Mouse (Mus musculus): ENCODE results near the gene 1700001C19Rik. TPM values are rescaled to one million over a fixed set of nuclear protein-coding genes. Genes with fewer than 3 reads are reported as not detected.

The 1700001C19Rik gene
- not detected for total RNA-seq (2022)

GRCm38 (mm10) chr17:47436907-47437547 is at the start of gene 1700001C19Rik:
Gene 1700001C19Rik (minus strand): TSS chr17:47437376.
- DNase-seq (ENCODE audit: low spot score): no peak

DNA sequence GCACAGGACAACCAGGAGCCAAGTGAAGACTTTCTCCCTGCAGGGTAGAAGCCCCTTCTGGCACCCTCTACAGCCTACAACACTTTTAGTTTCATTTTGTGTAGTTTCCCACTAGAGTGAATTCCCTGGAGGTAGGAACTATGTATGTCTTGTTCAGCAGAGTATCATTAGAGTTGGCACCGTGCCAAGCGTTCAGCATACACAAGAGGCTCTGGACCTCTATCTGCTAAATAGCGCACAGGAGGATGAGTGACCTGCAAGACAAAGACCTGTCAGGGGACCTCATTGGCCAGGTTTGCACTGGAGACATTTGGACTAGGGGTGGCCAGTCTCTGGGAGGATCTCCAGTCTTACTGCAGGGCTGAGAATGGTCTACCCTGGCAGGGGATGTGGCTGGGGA is 48.6 kb upstream of the 1700001C19Rik start:
- no peak for DNase-seq (ENCODE audit: low spot score)

GRCm38 (mm10) chr17:47484993-47485392 is 47.8 kb upstream of the 1700001C19Rik start:
- no peak for DNase-seq (ENCODE audit: low spot score)

- DNase-seq (ENCODE audit: low spot score): no peak
Observed at GRCm38 (mm10) chr17:47484241-47484921, 47.2 kb upstream of the 1700001C19Rik start.

- no peak for DNase-seq (ENCODE audit: low spot score)
Observed at GRCm38 (mm10) chr17:47482401-47482800, 45.2 kb upstream of the 1700001C19Rik start.

GRCm38 (mm10) chr17:47479887-47480286 is 42.7 kb upstream of the 1700001C19Rik start:
- no peak for DNase-seq (ENCODE audit: low spot score)

- DNase-seq (ENCODE audit: low spot score): no peak
Observed at GRCm38 (mm10) chr17:47475714-47476113, 38.5 kb upstream of the 1700001C19Rik start.

DNA sequence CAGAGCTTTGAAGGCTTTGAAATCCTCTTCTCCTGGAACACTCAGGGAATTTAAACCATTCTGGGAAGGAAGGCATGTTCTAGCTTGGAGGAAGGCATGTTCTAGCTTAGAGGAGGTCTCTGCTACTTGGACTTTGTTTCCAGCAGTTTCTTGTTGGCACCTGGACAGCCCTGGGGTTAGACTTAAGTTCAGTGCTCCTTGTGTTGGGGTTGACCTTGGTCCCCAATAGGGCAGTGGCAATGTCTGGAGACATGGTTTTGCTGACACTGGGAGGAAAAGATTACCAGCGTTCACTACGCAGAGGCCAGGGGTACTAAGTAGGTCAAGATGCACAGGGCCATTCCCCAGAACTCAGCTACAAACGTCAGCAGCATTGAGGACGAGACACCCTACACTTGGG is 38.0 kb upstream of the 1700001C19Rik start:
- no peak for DNase-seq (ENCODE audit: low spot score)

- no peak for DNase-seq (ENCODE audit: low spot score)
Observed at GRCm38 (mm10) chr17:47474250-47474649, 37.1 kb upstream of the 1700001C19Rik start.

DNA sequence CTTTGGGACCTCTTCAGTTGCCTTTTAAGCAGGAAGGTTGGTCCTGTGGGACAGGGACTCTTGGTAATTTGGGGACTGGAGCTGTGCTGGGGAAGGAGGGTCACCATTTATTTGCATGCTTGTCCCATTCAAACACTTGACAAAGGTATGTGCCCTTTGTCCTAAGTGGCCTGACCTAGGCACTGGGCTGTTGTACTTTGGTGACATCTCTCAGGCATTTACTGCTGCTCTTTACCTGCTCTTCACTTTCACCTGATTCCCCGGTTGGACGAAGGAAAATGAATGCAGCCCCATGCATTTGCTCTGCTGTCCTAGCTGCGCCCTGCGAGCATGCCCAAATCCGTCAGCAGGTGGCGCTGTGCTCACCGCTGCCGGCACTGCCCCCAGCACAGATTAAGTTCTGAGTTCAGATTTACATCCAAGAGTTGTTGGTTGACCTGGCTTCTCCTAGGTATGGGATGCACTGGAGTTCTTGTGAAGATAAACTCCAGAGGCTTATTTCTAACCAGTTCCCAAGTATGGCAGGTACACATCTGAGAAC is 36.3 kb upstream of the 1700001C19Rik start:
- peak; percentile 22 for DNase-seq (ENCODE audit: low spot score)

- no peak for DNase-seq (ENCODE audit: low spot score)
Observed at GRCm38 (mm10) chr17:47472435-47473350, 35.5 kb upstream of the 1700001C19Rik start.

- DNase-seq (ENCODE audit: low spot score): no peak
Observed at GRCm38 (mm10) chr17:47470686-47471085, 33.5 kb upstream of the 1700001C19Rik start.

- no peak for DNase-seq (ENCODE audit: low spot score)
Observed at GRCm38 (mm10) chr17:47470121-47470520, 32.9 kb upstream of the 1700001C19Rik start.

- DNase-seq (ENCODE audit: low spot score): no peak
Observed at GRCm38 (mm10) chr17:47469642-47470041, 32.5 kb upstream of the 1700001C19Rik start.

- no peak for DNase-seq (ENCODE audit: low spot score)
Observed at GRCm38 (mm10) chr17:47468466-47468865, 31.3 kb upstream of the 1700001C19Rik start.

DNA sequence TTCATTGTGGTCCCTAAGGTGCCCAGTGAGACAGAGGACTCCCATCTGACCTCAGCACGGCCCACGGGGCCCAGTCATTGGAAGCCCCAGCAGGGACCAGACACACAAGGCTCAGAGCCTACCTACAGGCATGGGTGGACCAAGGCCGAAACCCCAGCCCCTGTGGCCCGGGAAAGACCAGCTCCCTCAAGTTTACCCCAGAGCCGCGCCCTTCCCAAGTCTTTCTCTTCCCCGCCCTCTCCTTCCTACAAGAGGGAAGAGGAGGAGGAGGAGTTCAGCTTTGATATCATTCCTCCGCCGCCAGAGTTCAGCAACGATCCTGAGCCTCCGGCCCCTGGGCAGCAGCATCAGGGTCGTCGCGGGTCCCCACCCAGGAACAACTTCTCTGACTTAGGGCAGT is 30.9 kb upstream of the 1700001C19Rik start:
- DNase-seq (ENCODE audit: low spot score): no peak

DNA sequence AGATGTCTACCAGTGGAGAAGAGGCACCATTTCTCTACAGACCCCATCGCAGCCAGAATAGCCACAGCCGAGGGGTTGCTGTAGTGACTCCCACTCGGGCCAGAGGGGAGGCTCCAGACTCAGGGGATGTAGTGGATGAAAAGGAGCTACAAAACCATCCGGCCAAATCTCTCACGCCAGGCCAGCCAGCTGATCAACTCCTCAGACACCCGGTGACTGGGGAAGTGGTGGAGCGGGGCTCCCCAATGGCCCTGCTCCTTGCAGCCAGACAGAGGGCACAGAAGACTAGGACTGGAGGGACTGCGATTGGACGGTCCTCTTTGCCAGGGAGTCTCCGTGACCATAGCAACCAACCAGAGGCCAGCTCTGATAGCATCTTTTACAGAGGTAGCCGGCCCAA is 30.5 kb upstream of the 1700001C19Rik start:
- no peak for DNase-seq (ENCODE audit: low spot score)

DNA sequence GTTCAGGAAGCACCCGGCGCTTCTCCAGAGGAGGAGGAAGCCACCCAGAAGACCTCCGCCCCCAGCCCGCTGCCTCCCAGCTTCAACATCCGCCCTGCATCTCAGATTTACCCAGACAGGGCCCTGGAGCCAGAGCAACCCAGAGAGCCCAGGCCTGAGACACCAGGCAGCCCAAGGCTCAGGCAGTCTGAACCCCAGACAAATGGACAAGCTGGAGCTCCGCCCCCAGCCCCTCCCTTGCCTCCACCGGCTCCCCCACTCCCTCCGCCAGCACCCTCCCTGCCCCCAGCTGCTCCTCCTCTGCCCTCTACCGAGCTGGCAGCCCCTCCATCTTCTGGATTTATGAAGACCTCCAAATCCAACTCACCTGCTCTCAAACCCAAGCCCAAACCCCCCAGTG is 29.1 kb upstream of the 1700001C19Rik start:
- no peak for DNase-seq (ENCODE audit: low spot score)

GRCm38 (mm10) chr17:47465016-47465415 is 27.8 kb upstream of the 1700001C19Rik start:
- no peak for DNase-seq (ENCODE audit: low spot score)

- DNase-seq (ENCODE audit: low spot score): no peak
Observed at GRCm38 (mm10) chr17:47464248-47464965, 27.2 kb upstream of the 1700001C19Rik start.

DNA sequence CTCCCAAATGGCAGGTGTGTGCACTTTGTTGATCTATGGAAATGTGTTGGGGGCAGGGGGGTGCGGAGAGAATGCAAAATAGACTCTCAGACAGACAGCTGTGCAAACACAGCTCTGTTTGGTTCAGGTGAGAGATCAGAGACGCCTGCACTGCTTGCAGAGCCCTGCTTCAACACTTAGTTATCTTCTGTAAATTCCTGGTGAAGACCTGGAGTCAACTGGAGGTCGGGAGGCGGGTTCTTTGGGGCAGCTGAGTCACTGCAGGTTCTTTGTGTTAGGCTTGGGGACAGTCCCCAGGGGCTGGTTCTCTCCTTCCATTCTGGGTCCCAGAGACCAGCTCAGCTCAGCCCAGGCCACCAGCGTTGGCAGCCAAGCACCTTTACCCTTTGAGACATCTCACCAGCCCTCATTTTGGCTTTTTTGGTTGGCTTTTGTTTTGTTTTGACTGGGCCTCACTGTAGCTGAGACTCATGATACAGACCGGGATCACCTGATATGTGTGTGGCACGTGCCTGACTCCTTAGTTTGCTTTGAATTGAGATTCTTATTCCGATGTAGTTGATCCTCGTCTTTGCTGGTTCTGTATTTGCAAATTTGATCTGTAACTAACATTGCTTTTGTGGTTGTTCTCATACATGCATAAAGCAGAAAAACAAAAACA is 25.7 kb upstream of the 1700001C19Rik start:
- no peak for DNase-seq (ENCODE audit: low spot score)
